Mouse (Mus musculus) stomach, postnatal 0 days (tissue): ENCODE measurements around the gene Gm266.

ENCODE experiments used
- CTCF ChIP-seq: IDR thresholded peaks from 2 replicates; pipeline ENCODE4 v1.5.1; 2016; ENCODE audit warnings: antibody characterized with exemption, low read depth, mild to moderate bottlenecking, moderate library complexity
- EP300 ChIP-seq: optimal IDR thresholded peaks from 2 replicates; pipeline ENCODE3; 2016; ENCODE audit warnings: antibody characterized with exemption

DNA sequence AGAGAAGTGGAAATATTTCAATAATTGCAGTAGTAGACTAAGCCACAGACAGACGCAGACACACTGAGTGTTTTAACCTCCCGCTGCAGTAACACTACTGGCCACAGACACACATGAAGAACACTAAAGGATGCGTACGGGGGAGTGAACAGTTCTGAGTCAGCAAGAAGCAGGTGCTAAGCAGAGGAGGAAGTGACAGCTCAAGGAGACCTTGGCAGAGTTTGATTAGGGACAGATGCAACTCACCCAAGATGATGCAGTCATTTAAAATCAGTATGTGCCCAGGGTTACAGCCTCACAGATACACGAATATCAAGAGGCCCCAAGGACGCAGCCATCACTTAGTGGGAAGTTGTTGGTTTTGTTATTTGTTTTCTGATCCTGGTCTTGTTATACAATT, 31.2 kb upstream of the Gm266 start:
- TF ChIP-seq CTCF (no peak), EP300 (no peak)
